Mouse (Mus musculus) central nervous system, embryonic 14 days (tissue): ENCODE data around the gene Olfr1179. TPM values are rescaled to one million over a fixed set of nuclear protein-coding genes. Genes with fewer than 3 reads are reported as not detected.

Source experiments
- polyA plus RNA-seq: library from polyadenylated mRNA; depleted of rRNA; stranded (reverse); fragments of >200 nt; gene quantifications from 2 replicates; pipeline ENCODE4 v1.2.3, GENCODE M21; 2012; rRNA removed

Gene Olfr1179
- not detected in 2 replicates for polyA plus RNA-seq

DNA sequence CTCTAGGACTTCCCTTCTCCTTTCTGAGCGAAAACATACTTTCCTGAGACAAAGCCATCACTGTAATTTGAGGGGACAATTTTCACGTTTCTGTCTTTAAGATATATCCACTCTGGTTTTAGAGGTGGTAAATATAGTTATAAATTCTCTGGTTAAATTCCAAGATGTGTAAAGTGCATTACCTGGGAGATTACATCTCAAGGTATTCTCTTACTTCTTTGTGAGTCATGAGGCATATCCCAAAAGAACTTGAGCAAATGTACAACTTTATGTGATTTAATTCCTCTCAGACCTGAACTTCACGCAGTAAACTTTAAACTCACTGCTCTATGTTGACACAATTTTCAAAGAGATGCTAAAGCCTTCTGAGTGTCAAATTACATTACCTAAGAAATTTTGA is at the start of gene Olfr1179:
Olfr1179 (minus strand) TSS at position 101 of the 400 bp plus-strand sequence.

GRCm38 (mm10) chr2:88454567-88454966 is 48.3 kb upstream of the Olfr1179 start, which contains the start of gene Olfr1183:
TSS of gene Olfr1183 (plus strand) at chr2:88454867.

GRCm38 (mm10) chr2:88449031-88449430 is 42.8 kb upstream of the Olfr1179 start, which contains the start of gene Gm13757:
TSS of gene Gm13757 (minus strand) at chr2:88449131.

DNA sequence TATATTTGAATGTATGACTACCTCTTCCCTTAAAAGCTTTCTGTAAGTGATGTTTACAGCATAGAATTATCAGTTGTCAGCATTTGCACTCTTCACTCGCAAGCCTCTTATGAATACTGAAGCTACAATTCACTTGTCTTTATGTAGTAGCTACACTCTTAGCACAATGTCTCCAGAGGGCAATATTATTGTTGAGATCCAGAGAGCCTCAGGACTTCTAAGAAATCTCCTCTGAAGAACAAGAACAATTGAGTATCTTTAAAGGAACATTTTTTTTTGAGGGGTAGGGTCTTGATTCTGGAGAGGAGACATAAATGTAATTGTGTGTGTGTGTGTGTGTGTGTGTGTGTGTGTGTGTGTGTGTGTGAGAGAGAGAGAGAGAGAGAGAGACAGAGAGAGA is 19.8 kb upstream of the Olfr1179 start, which contains the start of gene Olfr1181:
Olfr1181 (minus strand) TSS at position 101 of the 400 bp plus-strand sequence.

DNA sequence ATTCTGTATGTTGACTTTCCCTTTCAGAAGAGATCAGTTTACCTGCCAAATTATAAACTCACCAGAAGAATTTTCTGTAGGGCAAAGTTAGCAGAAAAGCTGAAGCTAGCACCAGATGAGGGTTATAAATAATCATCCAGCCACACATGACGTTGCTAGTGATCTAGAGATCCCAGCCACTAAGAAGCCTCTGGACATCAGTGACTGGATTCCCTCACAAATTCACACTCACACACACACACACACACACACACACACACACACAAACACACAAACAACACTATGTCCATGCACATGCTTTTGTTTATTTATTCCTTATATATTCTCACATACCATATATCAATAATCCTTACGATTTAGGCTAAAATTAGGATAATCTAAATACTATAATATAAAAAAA is 12.8 kb upstream of the Olfr1179 start, which contains the start of gene Olfr1180:
Olfr1180 (minus strand) TSS at position 101 of the 400 bp plus-strand sequence.

DNA sequence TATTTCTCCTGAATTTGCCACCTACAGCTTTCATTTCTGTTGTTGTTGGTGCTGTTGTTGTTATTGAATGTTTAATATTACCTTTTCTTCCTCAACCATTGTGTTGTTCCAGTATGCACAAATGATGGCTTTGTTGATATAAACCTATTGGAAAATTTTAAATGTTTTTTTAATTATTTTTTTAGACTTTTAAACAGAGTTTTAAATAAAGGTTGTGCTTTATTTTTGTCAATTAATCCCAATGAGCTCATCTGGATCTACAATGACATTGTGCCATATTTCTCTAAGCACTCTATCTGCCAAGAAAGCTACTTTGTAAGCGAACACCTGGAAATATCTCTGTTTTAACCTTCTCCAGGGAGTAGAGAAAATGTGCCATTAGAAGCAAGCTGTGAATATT is 19.5 kb downstream of the Olfr1179 start, which contains the start of gene Olfr1178:
Olfr1178 (plus strand) TSS at position 301 of the 400 bp plus-strand sequence.

Other genes starting within 250 kb of the Olfr1179 start
- gene Olfr1168, start 224.6 kb downstream of the Olfr1179 start, polyA plus RNA-seq = not detected in 2 replicates
- gene Olfr1170, start 178.1 kb downstream of the Olfr1179 start, polyA plus RNA-seq = not detected in 2 replicates
- gene Olfr1173, start 126.6 kb downstream of the Olfr1179 start, polyA plus RNA-seq = not detected in 2 replicates
- gene Olfr1174-ps, start 91.3 kb downstream of the Olfr1179 start, polyA plus RNA-seq = not detected in 2 replicates
- not detected in 2 replicates for gene Olfr1175-ps, start 79.2 kb downstream of the Olfr1179 start, polyA plus RNA-seq
- gene Olfr1176, start 69.7 kb downstream of the Olfr1179 start, polyA plus RNA-seq = not detected in 2 replicates
- gene Olfr1177-ps, start 60.0 kb downstream of the Olfr1179 start, polyA plus RNA-seq = not detected in 2 replicates
- not detected in 2 replicates for gene Olfr1178, start 19.4 kb downstream of the Olfr1179 start, polyA plus RNA-seq
- not detected in 2 replicates for gene Olfr1180, start 12.7 kb upstream of the Olfr1179 start, polyA plus RNA-seq
- gene Olfr1181, start 19.7 kb upstream of the Olfr1179 start, polyA plus RNA-seq = not detected in 2 replicates
- gene Gm13757, start 42.7 kb upstream of the Olfr1179 start, polyA plus RNA-seq = not detected in 2 replicates
- gene Olfr1183, start 48.4 kb upstream of the Olfr1179 start, polyA plus RNA-seq = not detected in 2 replicates
- not detected in 2 replicates for gene Olfr1184, start 77.1 kb upstream of the Olfr1179 start, polyA plus RNA-seq
- gene Olfr1185-ps1, start 86.9 kb upstream of the Olfr1179 start, polyA plus RNA-seq = not detected in 2 replicates
- not detected in 2 replicates for gene Olfr1186, start 112.1 kb upstream of the Olfr1179 start, polyA plus RNA-seq
- not detected in 2 replicates for gene Olfr1188, start 150.5 kb upstream of the Olfr1179 start, polyA plus RNA-seq
- gene Olfr1189, start 180.0 kb upstream of the Olfr1179 start, polyA plus RNA-seq = not detected in 2 replicates
- not detected in 2 replicates for gene Olfr1191-ps1, start 234.1 kb upstream of the Olfr1179 start, polyA plus RNA-seq
- not detected in 2 replicates for gene Olfr1192-ps1, start 242.1 kb upstream of the Olfr1179 start, polyA plus RNA-seq